Mouse (Mus musculus): ENCODE measurements at regions not wholly inside any gene's neighbourhood (a gene's known extent, or its start where the extent isn't known, plus 50 kb on each side); places are given as distances from the start of the nearest gene placed in this dataset.
"Not testable (repeated sequence)": the region's sequence is repeated elsewhere in the genome, so short reads cannot be mapped to it uniquely, and the experiment has no call there.

DNA sequence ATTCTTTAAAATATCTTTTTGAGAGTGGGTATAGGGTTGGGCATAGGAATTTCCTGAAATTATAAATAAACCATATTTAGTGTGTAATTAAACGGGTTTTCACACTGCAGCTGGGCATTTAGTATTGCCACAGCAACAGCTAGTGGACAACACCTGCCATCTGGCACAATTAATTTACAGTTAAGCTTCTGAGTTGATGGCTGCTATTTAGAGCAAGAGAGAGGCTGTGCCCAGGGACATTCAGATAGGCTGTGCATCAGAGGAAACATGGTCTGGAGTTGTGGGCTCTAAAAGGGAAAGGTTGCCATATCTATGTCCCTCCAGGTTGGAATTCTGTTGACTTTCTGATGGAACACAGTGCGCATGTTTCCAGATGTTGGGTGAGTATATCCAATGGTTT lies 227.1 kb downstream of the Pth2r start:
- DNase-seq (ENCODE audit: low spot score in 2 of 2) = no peak

DNA sequence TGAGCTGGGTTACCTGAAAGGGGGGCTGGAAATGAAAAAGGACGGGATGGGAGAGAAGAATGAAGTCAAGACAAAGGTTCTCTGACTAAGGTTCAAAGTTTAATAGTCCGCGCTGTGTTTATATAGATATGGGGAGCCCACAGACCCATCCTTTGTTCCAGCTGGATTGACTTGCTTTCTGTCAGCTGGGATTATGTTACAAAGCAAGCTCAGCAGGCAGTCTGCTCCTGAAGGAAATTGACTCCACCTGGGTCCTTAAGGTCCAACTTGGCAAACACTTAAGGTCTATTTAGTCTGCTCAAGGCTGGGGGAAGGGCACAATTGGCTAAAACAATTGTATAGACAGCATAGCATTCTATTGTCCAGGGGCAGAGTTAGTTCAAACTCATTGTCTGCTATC lies 253.8 kb downstream of the Pth2r start:
- no peak for DNase-seq (ENCODE audit: low spot score in 2 of 2)

DNA sequence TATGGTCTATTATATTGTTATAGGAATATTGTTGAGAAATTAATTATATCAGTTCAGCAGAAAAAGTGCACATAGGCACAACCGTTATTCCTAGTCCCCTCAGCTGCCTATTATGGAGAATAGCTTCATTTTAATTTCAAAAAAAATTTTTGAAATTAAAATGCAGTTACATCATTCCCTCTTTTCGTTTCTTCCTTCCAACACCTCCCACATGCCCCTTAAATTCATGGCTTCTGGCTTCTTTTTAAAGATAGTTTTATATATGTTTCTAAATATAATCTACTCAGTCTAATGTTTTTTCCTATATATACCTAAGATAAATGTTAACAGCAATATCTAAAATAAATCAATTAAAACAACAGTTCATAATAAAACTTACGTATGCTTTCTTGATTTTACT lies 256.7 kb downstream of the Pth2r start:
- no peak for DNase-seq (ENCODE audit: low spot score in 2 of 2)

DNA sequence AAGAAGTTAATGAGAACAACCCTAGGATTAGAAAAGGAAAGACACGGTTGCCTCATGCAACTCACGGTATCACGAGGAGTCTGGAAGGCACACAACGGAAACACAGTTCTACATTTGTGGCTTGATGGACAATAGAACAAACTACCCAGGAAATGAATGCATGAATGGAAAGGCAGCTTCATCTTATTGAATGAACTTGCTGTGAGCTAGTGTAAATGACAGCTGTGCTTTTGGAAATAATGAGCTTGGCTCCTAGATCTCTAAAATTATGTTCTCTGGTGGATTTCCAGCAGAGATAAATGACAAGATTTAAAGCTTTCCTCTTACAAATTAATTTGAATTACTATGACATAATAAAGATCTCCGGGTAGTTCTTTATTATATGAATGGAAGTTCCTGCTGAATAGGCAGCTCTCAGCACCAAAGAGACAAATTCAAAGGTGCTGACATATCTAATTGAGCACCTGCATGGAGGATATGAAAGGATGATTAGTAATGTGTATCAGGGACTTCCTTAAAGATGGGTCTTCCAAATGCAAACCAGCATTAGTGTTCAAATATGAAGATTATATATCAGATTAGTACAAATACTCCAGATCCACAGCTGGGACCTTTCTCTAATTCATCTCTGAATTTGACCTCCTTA lies 262.5 kb downstream of the Pth2r start:
- DNase-seq (ENCODE audit: low spot score in 2 of 2) = no peak

DNA sequence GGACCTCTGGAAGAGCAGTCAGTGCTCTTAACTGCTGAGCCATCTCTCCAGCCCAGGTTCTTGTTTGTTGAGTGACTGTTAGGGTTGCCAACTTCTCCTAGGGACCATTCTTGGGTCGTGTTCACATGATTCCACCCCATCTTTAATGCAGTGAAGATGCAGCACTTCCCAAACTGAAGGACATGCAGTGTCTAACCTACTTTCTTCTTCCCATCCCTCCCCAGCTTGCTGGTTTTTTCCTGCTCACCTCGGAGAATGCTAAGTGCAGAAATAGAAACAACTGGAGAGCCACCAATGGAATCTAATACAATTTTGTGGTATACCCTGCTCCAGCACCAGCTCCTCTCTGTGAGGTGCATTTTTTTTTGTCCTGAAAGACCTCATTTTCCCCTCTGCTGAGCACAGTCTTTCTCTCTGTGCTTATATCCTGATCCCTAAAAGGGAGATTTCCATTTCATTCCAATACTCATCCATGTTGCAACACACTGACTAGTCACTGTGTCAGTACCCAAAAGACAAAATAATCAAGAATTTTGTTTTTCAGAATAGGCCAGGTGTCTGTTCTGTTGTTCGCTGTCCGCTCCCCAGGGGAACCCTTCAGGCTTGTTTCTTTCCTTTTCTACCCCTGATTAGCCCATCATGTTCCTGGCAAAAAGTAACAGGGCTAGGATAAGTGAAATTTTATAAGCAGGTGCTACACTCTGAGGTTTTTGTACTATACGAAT lies 263.6 kb downstream of the Pth2r start:
- no peak for DNase-seq (ENCODE audit: low spot score in 2 of 2)

DNA sequence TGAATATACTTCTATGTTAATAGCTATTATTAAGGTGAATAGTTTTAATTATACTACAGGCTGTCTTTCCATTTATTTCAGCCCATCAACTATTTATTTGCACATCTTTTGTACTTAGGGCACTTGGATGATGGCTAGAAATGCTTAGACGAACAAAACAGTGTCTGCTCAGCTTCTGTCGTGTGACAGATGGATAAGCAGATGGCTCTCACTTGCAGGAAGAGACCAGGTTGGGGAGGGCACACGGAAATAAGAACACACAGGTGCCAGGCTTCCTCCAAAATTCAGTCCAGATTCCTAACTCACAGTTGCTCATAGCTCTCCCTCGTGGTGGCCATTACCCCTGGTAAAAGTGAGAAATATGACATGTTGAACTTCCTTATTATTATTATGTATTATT lies 267.0 kb downstream of the Pth2r start:
- DNase-seq (ENCODE audit: low spot score in 2 of 2) = peak; percentile 11 to 44

DNA sequence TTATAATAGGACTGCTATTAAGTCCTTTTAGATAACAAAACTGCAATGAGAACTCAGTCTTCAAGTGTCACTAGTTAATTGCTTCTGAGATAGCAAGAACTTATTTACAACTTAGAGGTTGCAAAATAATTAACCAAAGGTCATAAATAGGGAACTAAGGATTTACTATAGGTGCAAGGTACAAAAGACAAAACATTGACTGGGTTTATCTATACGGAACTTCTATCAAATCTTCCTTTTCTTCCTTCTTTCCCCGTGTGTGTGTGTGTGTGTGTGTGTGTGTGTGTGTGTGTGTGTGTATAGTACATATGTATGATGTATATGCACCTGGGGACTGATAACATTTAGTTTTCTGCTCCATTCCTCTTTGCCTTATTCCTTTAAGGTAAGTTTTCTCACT lies 305.5 kb downstream of the Pth2r start:
- no peak for DNase-seq (ENCODE audit: low spot score in 2 of 2)

DNA sequence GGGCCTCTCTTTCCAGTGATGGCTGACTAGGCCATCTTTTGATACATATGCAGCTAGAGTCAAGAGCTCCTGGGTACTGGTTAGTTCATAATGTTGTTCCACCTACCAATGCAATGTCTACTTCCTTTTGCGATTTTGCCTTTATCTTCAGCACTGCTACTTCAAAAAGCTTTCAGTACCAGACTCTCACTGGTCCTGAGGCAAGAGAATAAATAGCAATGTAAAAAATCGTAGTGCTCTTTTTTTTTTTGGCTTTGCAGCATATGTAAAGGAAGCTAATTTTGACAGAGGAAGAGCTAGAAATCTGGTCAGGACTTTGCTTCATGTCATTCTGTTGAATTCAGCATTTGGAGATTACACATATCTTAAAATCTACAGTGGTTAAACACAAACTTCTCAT lies 291.0 kb upstream of the Crygf start:
- DNase-seq (ENCODE audit: low spot score in 2 of 2) = no peak

DNA sequence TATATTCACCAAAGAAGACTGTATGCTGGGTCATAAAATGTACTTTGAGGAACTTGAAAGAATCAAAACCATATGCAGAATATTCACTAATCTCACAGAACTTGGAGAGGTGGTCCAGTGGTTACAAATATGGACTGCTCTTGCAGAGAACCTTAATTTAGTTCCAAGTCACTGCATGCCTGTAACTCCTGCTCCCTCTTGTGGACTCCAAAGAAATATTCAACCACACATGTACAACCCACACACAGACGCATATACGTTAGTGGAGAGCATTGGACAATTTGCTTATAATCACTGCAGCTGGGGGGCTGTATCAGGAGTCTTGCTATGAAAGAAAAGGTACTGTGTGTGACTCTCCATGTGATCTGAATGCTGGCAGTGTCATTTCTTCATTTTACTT lies 271.9 kb upstream of the Crygf start:
- no peak for DNase-seq (ENCODE audit: low spot score in 2 of 2)

DNA sequence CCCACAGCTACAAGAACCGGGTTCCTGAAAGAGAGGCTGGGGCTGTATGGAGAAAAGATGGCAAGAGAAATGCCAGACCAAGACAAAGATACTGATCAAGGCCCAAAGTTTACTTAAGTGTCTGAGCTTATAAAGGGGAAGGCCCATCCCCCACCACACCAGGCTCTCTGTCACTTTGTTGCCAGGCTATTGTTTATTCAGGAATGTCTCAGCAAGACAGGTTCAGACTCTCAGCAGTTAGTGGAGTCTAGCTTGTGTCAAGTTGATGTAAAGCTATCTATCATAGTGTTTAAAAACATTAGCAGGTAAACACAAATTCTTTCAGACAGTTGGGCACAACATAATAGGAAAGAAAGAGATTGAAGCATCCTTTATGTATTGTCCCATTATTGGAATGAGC lies 244.4 kb upstream of the Crygf start:
- no peak for DNase-seq (ENCODE audit: low spot score in 2 of 2)

DNA sequence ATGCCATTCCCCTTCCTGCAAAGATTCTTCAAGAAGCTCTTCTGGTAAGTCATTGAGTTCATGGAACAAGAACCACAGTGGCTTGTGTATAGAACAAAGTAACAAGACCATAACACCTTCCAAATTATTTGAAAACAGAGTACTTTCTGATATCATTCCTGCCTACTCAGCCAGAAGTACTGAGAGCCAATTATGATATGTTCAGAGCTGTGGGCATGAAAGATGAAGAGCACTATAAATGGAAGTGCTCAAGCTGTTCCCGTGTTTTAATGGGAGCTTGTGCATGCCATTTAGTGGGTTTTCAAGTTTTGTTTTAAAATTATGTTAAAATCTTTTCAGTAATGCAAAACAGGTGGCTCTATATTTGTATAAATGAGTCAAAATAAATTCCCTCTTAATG lies 239.0 kb upstream of the Crygf start:
- peak in 1 of 2 experiments; percentile 14 for DNase-seq (ENCODE audit: low spot score in 2 of 2)

DNA sequence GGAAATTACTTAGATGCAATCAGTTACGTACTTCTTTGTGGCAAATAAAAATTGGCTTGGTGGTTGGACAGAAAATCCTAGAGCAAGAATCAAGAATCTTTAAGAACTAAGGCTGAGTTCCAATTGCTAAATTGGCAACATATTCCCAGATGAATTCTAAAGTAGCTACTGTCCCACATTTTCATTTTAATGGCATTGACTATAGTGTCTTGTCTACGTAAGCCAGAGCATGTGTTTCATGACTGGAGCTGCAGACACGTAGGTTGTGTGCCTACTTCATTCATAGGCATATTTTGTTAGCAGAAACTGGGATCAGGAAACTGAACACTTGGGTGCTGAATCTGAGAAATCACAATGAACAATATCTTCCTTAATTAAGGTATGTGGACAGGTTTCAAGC lies 196.1 kb upstream of the Crygf start:
- DNase-seq (ENCODE audit: low spot score in 2 of 2) = no peak

DNA sequence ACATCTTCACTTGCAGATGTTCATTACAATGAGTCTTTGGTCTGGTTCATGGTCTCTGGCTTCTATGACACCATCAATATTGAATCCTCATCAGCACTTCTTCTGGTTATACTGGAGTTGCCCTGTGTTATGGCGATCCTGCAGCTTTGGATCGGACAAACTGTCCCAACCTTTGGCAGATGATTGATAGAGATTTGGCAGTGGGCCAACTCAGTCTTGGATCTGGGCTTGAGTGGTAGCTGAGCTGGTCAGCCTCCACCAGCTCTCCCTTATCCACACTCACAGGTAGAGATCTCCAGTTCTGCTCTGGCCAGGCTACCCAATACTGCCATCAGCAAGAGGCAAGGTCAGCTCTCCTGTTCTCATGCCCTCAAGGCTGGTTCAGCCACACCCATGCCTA lies 168.4 kb upstream of the Crygf start:
- DNase-seq (ENCODE audit: low spot score in 2 of 2) = no peak

DNA sequence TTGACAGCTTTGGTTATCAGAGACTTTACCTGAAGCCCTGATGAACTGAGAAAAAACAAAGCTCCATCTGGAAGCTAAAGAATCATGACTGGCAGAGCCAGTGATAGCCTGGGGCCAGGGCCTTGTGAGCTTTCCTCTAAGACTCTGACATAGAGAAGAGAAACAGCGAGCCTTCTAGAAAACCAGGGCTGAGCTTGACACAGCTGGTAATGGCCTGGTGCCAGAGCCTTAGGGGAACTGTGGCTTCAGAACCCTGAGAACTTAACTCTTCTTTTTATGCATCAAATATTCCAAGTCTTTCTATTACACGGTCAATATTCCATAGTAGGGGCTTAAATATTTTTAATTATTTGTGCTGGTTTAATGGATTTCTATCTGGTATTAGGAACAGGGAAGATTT lies 165.2 kb upstream of the Crygf start:
- no peak for DNase-seq (ENCODE audit: low spot score in 2 of 2)

DNA sequence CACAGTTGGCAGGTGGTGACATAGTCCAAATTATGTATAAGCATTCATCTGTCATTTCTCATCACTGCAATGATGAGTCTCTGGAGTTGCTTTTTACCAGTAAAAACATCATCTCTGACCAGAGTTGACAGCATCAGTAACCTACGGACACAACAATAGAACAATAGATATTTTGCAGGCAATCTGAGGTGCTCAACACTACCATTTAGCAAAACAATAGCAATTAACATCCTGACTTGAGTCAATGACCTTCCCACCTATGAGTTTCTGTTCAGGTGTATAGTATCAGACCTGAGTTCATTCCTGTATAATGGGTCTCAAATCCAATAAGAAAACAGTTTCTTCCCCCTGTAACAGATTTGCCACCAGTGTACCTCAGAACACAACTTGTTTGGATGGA lies 126.1 kb upstream of the Crygf start:
- DNase-seq (ENCODE audit: low spot score in 2 of 2) = no peak

DNA sequence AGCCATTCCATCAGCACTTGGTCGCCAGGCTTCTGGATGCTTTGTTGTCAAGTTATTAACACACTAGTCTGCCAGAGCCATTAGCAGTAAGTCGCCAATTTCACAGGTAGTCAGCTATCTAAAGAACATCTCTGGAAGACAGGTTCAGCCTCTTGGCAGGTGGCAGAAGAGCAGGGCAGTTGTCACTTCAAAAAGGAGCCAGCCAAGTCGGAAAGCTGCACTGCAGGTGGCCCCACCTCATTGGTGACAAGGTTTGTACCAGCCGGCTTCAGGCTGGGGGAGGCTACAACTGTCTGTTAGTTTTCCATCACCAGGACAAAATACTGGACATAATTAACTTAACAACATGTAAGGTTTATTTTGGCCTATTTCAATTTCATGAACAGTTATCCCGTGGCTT lies 105.5 kb upstream of the Crygf start:
- no peak for DNase-seq (ENCODE audit: low spot score in 2 of 2)

DNA sequence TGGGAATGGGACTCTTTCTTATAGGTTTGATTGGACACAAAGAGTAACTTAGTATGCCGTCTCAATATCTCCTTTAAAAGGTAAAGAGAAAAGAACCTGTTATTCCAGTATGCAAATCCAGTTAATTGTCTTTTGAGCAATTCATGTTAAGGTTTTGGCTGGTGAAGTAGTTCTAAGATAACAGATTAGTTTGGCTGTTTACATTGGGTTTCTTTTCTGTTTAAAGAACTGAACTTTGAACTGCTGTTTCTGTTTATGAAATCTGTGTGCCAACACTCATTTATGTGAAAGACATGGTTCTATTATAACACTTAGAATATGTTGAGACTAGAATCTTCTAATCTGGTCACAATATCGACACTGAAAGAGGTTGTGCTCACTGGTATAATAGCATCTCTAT lies 85.2 kb upstream of the Crygf start:
- no peak for DNase-seq (ENCODE audit: low spot score in 2 of 2)

DNA sequence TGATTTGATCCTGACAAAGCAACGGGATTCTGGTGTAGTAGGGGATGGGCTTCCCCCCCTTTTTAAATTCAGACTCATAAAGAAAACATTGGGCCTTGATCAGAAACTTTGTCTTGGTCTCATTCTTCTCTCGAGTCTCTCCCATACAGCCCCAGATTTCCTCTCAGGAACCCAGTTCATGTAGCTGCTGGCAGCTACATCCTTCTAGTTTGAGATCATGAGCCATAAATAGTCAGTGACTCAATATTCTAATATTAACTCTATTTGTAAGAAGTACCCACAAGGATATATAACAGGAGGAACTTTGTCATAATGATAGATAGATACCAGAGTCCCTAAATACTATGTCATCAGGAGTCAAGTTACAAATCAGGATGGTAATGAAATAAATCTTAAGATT lies 79.3 kb upstream of the Crygf start:
- no peak for DNase-seq (ENCODE audit: low spot score in 2 of 2)

DNA sequence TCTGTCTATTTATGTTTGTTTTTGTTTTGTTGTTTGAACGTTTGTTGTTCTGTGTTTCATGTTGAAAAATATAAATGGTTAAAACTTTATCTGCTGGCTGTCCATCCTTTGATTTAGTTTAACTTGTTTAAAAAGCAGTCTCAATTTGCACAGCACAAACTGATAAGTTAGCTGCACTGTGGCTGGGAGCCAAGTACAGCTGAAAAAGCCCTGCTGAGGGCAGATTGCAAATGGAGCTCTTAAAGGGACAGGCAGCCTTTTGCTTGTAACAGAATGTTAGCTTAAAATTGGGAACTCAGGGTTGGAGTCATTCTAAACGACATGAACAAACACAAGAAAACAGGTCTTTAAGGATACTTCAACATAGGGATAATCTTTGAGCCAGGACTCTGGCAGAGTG lies 52.6 kb upstream of the Crygf start:
- DNase-seq (ENCODE audit: low spot score in 2 of 2) = not testable (repeated sequence)

Measured in layer of hippocampus, adult 18-20 months (tissue).